Mouse (Mus musculus): Measurements from ENCODE around the gene Olfr862. TPM values are rescaled to one million over a fixed set of nuclear protein-coding genes. Genes with fewer than 3 reads are reported as not detected.

Gene Olfr862
- not detected for total RNA-seq (2021)
- long read RNA-seq, experiment 1 = 0 reads
- long read RNA-seq, experiment 2 = 0 reads

- no peak for DNase-seq (ENCODE audit: low spot score in 2 of 2)
Observed at GRCm38 (mm10) chr9:19887904-19888303, at the start of gene Olfr862. Olfr862 (minus strand) TSS chr9:19888004.

DNA sequence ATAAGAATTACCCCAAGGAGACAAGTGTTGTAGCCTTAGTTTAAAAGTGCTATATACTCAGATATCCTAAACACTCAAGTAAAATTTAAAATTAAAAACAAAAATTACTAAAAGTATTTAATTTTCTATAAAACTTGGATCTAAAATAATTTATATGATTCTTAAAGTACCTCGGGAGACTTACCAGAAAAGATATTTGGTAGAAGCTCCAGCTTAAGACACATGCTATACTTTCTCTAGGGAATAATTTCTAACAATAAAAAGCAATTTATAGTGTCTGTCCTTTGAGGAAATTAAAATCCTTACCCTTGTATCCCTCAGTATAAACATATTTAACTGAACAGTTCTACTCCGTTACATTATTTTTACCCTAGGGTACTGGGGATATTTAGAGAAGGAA is 28.8 kb upstream of the Olfr862 start, which contains the start of gene Olfr77:
TSS of gene Olfr77 (plus strand) at position 301 of the 400 bp plus-strand sequence.
- DNase-seq (ENCODE audit: low spot score in 2 of 2) = no peak

GRCm38 (mm10) chr9:19911170-19911569 is 23.4 kb upstream of the Olfr862 start:
- DNase-seq (ENCODE audit: low spot score in 2 of 2) = no peak

GRCm38 (mm10) chr9:19849647-19850046 is 38.2 kb downstream of the Olfr862 start, which contains the start of gene Olfr860:
Olfr860 (minus strand) TSS chr9:19849747.
- no peak for DNase-seq (ENCODE audit: low spot score in 2 of 2)

Other genes starting within 250 kb of the Olfr862 start
- not detected for gene Olfr857, start 178.6 kb downstream of the Olfr862 start, total RNA-seq (2021)
- gene Olfr58, start 107.7 kb downstream of the Olfr862 start, total RNA-seq (2021) = not detected
- not detected for gene Olfr859, start 83.1 kb downstream of the Olfr862 start, total RNA-seq (2021)
- gene Olfr860, start 38.3 kb downstream of the Olfr862 start, total RNA-seq (2021) = not detected
- gene Olfr77, start 28.9 kb upstream of the Olfr862 start, total RNA-seq (2021) = not detected
- not detected for gene Olfr866, start 140.0 kb upstream of the Olfr862 start, total RNA-seq (2021)
- not detected for gene Olfr867, start 169.6 kb upstream of the Olfr862 start, total RNA-seq (2021)
- not detected for gene Olfr868, start 210.6 kb upstream of the Olfr862 start, total RNA-seq (2021)
- gene Olfr869, start 241.0 kb upstream of the Olfr862 start, total RNA-seq (2021) = not detected

Data from gastrocnemius, postnatal 4 days (tissue).